Mouse (Mus musculus) CH12.LX (cell line): ENCODE measurements around the gene Smcr8.

Experiments
- CHD2 ChIP-seq: IDR thresholded peaks from 2 replicates; pipeline ENCODE4 v1.6.1; 2011; ENCODE audit warnings: low read length, improper control_type of control experiment
- CTCF ChIP-seq, 2 experiments: IDR thresholded peaks in 1 of 2; conservative IDR thresholded peaks in 1 of 2; 2 replicates each; pipeline ENCODE4 v1.5.1; 2011 to 2012; ENCODE audit warnings: low read depth in 2 of 2, low read length in 2 of 2, improper control_type of control experiment in 1 of 2, inconsistent platforms in 1 of 2, mild to moderate bottlenecking in 1 of 2, moderate library complexity in 1 of 2
- E2F4 ChIP-seq: IDR thresholded peaks from 2 replicates; pipeline ENCODE4 v1.6.1; 2011; ENCODE audit warnings: low read depth, low read length, improper control_type of control experiment; ENCODE audit not compliant: insufficient replicate concordance
- GABPA ChIP-seq: IDR thresholded peaks from 2 replicates; pipeline ENCODE4 v1.6.1; 2012; ENCODE audit warnings: low read depth, low read length, improper control_type of control experiment, inconsistent platforms; ENCODE audit not compliant: insufficient replicate concordance
- IRF4 ChIP-seq: IDR thresholded peaks from 2 replicates; pipeline ENCODE4 v1.6.1; 2014; ENCODE audit warnings: low read depth, mild to moderate bottlenecking, inconsistent platforms, low read length, improper control_type of control experiment
- MAX ChIP-seq: IDR thresholded peaks from 2 replicates; pipeline ENCODE4 v1.6.1; 2011; ENCODE audit warnings: low read length, improper control_type of control experiment
- MAZ ChIP-seq: IDR thresholded peaks from 2 replicates; pipeline ENCODE4 v1.6.1; 2012; ENCODE audit warnings: low read depth, mild to moderate bottlenecking, inconsistent platforms, low read length, improper control_type of control experiment, moderate library complexity
- POLR2A ChIP-seq: IDR thresholded peaks from 2 replicates; pipeline ENCODE4 v1.6.1; 2011; ENCODE audit warnings: low read depth, mild to moderate bottlenecking, improper control_type of control experiment, low read length
- RAD21 ChIP-seq: IDR thresholded peaks from 2 replicates; pipeline ENCODE4 v1.6.1; 2011; ENCODE audit warnings: low read depth, mild to moderate bottlenecking, low read length, improper control_type of control experiment, moderate library complexity
- ZKSCAN1 ChIP-seq: IDR thresholded peaks from 2 replicates; pipeline ENCODE4 v1.6.1; 2012; ENCODE audit warnings: low read depth, inconsistent platforms, low read length, improper control_type of control experiment, borderline replicate concordance

DNA sequence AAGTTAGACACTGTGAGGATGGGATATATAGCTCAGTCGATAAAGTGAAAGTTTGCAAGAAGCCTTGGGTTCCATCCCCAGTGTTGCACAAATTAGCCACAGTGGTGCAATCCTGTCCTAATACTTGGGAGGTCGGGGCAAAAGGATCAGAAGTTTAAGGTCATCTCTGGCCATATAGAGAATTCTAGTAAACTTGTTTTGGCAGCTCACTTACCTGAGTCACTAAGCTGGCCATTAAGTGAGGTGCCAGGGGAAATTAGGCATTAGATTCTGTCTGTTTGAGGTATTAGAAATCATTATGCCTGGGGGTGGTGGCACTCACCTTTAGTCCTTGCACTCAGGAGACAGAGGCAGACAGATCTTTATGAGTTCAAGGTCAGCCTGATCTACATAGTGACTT lies 46.4 kb downstream of the Smcr8 start:
- TF ChIP-seq IRF4, result no peak
- no peak for TF ChIP-seq CTCF (conservative IDR thresholded peaks at IDR 0.05 in 1 of 2, IDR thresholded peaks at IDR 0.05 in 1 of 2; ENCODE audit: low read depth in 2 of 2, low read length in 2 of 2)
- no peak for TF ChIP-seq POLR2A
- no peak for TF ChIP-seq GABPA
- no peak for TF ChIP-seq CHD2
- TF ChIP-seq E2F4, result no peak
- TF ChIP-seq RAD21, result no peak
- TF ChIP-seq MAZ, result no peak
- no peak for TF ChIP-seq ZKSCAN1
- no peak for TF ChIP-seq MAX
